Mouse (Mus musculus) leukemia stem cell, adult 10-12 weeks (primary cell): ENCODE data around the gene Nrsn1. TPM values are rescaled to one million over a fixed set of nuclear protein-coding genes. Genes with fewer than 3 reads are reported as not detected.

Source experiments
- polyA plus RNA-seq: library from polyadenylated mRNA; stranded (reverse); fragments of >175 nt; gene quantifications from 2 replicates; pipeline ENCODE4 v1.2.3, GENCODE M21; 2012; ENCODE audit warnings: low replicate concordance

Gene Nrsn1
- polyA plus RNA-seq: not detected in 2 replicates

DNA sequence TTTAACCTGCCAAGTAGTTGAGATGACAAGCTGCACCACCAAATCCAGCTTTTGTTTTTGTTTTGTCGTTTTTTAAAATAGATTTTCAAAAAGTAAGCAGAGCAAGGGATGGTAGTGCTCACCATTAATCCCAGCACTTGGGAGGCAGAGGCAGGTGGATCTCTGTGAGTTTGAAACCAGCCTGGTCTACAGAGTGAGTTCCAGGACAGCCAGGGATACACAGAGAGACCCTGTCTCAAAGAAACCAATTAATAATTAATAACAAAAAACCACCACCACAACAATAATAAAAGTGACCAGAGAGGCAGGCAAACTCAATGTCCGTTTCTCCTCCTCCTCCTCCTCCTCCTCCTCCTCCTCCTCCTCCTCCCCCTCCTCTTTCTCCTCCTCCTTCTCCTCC is at the start of gene Nrsn1:
Gene Nrsn1, minus strand, starts transcription at position 101 of the 400 bp plus-strand sequence.

Other genes starting within 250 kb of the Nrsn1 start
- gene Dcdc2a, start 214.5 kb downstream of the Nrsn1 start, polyA plus RNA-seq: not detected in 2 replicates